Mouse (Mus musculus) embryonic facial prominence, embryonic 15.5 days (tissue): ENCODE results near the gene Mex3d. TPM values are rescaled to one million over a fixed set of nuclear protein-coding genes. Genes with fewer than 3 reads are reported as not detected.

Experiments used
- ATAC-seq: fragments of 200-750 bp; cut with Nextera tagmentation; 2 replicates; pipeline ENCODE4 v1.8.0; 2017; ENCODE audit warnings: low read depth, moderate TSS enrichment; ENCODE audit not compliant: insufficient number of reproducible peaks, low FRiP score, low TSS enrichment
- H3K27ac ChIP-seq: fragments of 300-500 bp; sonication (generic); replicated peaks from 2 replicates; pipeline ENCODE4 v1.5.1; 2015; ENCODE audit warnings: mild to moderate bottlenecking, inconsistent platforms
- H3K27me3 ChIP-seq: fragments of 300-500 bp; sonication (generic); 2 replicates; pipeline ENCODE4 v1.6.1; 2015; ENCODE audit warnings: inconsistent platforms
- H3K36me3 ChIP-seq: fragments of 300-500 bp; sonication (generic); 2 replicates; pipeline ENCODE4 v1.6.1; 2015; ENCODE audit warnings: mild to moderate bottlenecking, inconsistent platforms
- H3K4me1 ChIP-seq: fragments of 300-500 bp; sonication (generic); 2 replicates; pipeline ENCODE4 v1.6.1; 2015; ENCODE audit warnings: inconsistent platforms
- H3K4me2 ChIP-seq: fragments of 300-500 bp; sonication (generic); replicated peaks from 2 replicates; pipeline ENCODE4 v1.6.1; 2015; ENCODE audit warnings: mild to moderate bottlenecking, inconsistent platforms
- H3K4me3 ChIP-seq: fragments of 300-500 bp; sonication (generic); replicated peaks from 2 replicates; pipeline ENCODE4 v1.5.1; 2015; ENCODE audit warnings: mild to moderate bottlenecking, inconsistent platforms
- H3K9ac ChIP-seq: fragments of 300-500 bp; sonication (generic); 2 replicates; pipeline ENCODE4 v1.6.1; 2015; ENCODE audit warnings: inconsistent platforms
- H3K9me3 ChIP-seq: fragments of 300-500 bp; sonication (generic); replicated peaks from 2 replicates; pipeline ENCODE4 v1.6.1; 2016; ENCODE audit warnings: inconsistent platforms
- WGBS: fragments of 180-500 bp; shearing (Covaris S2); methylation state at CpG from one replicate; pipeline ENCODE4 v1.1.7; 2015; 5-methylcytosine and 5-hydroxymethylcytosine counted together
- polyA plus RNA-seq: library from polyadenylated mRNA; unstranded; fragments of >200 nt; fragmentation: Nextera tagmentation; extraction: Ambion mirVana; gene quantifications from 2 replicates; pipeline ENCODE4 v1.2.1, GENCODE M21; 2015

The Mex3d gene
- 7.2 and 8.4 TPM in 2 replicates for polyA plus RNA-seq

DNA sequence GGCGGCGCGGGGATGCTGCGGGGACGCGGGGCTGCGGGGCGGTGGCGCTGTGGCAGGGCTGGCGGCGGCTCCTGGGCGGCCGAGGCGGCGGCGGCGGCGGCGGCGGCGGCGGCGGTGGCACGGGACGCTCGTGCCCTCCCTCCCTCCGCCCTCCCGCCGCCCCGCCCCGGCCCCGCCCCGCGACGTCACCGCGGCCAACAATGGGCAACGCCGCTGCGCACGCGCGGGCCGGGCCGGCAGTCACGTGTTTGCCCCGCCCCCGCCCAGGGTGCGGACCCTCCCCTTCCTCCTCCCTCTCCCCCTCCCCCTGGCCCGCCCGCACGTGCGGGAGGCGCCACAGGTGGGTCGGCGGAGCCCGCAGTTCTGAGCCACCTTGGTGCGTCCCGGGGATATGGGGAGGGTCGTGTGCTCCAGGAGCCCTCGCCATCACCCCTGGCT is at the start of gene Mex3d:
Mex3d (minus strand) TSS at position 138 of the 438 bp plus-strand sequence.
- ATAC-seq, result peak; percentile 69
- peaks cover 35% of the 10 kb centered on the region for H3K36me3 ChIP-seq
- H3K9me3 ChIP-seq, result no peaks in the 10 kb centered on the region
- H3K9ac ChIP-seq, result peak within 1 kb of the TSS; percentile 74
- H3K4me2 ChIP-seq, result peak within 1 kb of the TSS; percentile 96
- peak within 1 kb of the TSS; percentile 83 for H3K27ac ChIP-seq
- no peaks in the 10 kb centered on the region for H3K27me3 ChIP-seq
- H3K4me3 ChIP-seq, result peak within 1 kb of the TSS; percentile 67
- H3K4me1 ChIP-seq, result peaks cover 44% of the 10 kb centered on the region
- WGBS, result under 1% methylated on average over 23 of the region's 61 CpGs

- 9% methylated on average over 9 of the region's 9 CpGs for WGBS
Measured at GRCm38 (mm10) chr10:80436276-80436675, 48.8 kb upstream of the Mex3d start.

DNA sequence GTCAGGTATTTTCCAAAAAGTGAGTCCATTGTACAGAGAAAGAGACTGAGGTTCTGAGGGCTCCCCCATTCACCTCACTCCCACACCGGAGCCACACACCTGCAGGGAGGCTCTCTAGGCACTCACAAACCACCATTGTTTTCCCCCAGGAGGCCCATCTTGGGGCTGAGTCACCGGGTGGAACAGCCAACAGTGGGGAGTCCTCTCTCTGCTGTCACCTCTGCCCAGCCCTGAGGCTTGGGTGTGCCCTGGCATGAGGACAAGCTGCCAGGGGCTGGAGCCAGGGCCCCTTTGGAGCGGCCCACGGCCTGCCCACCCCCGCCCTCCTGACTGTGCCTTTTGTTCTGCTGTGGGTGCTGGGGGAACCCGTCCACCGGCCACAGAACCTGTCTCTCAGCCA is 48.3 kb upstream of the Mex3d start:
- H3K27me3 ChIP-seq, result no peaks in the 10 kb centered on the region
- H3K36me3 ChIP-seq, result no peaks in the 10 kb centered on the region; the same call in 1 of the 2 replicates
- peak overlapping the region; percentile 78 for H3K27ac ChIP-seq
- no peak overlapping the region for H3K9ac ChIP-seq
- H3K4me3 ChIP-seq, result peak overlapping the region; percentile 8; the same call in 1 of the 2 replicates
- no peak for ATAC-seq
- no peak overlapping the region for H3K4me2 ChIP-seq
- no peaks in the 10 kb centered on the region for H3K9me3 ChIP-seq
- peaks cover 28% of the 10 kb centered on the region for H3K4me1 ChIP-seq
- WGBS, result 32% methylated on average over 7 of the region's 7 CpGs

More at GRCm38 (mm10) chr10:80436276-80436675, 48.8 kb upstream of the Mex3d start:
- Histone ChIP-seq H3K4me2 (no peak overlapping the region), H3K4me3 (peak overlapping the region; percentile 8), H3K27ac (peak overlapping the region; percentile 78), H3K36me3 (no peaks in the 10 kb centered on the region), H3K27me3 (no peaks in the 10 kb centered on the region), H3K9me3 (no peaks in the 10 kb centered on the region), H3K4me1 (peaks cover 23% of the 10 kb centered on the region), H3K9ac (no peak overlapping the region)
- ATAC-seq, result no peak

DNA sequence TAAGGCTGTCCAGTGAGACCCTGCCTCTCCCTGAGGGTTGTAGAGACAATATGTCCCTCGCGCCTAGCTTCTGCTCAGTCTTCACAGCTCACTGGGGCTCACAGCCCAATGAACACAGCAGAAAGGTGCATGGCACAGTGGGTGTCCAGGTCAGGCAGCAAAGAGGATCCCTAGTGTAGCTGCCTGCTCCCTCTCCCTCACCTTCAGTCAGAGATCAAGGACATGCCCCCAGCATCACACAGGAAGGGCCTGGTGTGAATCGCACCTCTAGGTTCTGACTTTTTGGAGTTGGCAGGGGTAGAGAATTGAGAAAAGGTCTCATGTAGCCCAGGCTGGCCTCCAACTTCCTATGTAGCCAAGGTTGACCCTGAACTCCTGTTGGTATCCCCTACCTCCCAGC is 47.4 kb upstream of the Mex3d start:
- H3K4me1 ChIP-seq, result peaks cover 30% of the 10 kb centered on the region
- H3K4me2 ChIP-seq, result no peak overlapping the region
- H3K36me3 ChIP-seq, result peaks cover 9% of the 10 kb centered on the region
- H3K4me3 ChIP-seq, result no peak overlapping the region
- H3K9me3 ChIP-seq, result no peaks in the 10 kb centered on the region
- H3K27ac ChIP-seq, result no peak overlapping the region
- no peak overlapping the region for H3K9ac ChIP-seq
- ATAC-seq, result no peak
- WGBS, result 77% methylated on average over 3 of the region's 3 CpGs
- H3K27me3 ChIP-seq, result no peaks in the 10 kb centered on the region

- H3K9me3 ChIP-seq, result no peaks in the 10 kb centered on the region
- 13% methylated on average over 8 of the region's 8 CpGs for WGBS
- H3K9ac ChIP-seq, result no peak overlapping the region
- peaks cover 34% of the 10 kb centered on the region for H3K4me1 ChIP-seq
- 0 out of 2 replicates have a peak overlapping the region, but pooled peaks have one; percentile 1 for H3K4me2 ChIP-seq
- peaks cover 15% of the 10 kb centered on the region for H3K36me3 ChIP-seq
- ATAC-seq, result no peak
- H3K27me3 ChIP-seq, result no peaks in the 10 kb centered on the region
- peak overlapping the region; percentile 97 for H3K4me3 ChIP-seq
- peak overlapping the region; percentile 9; the same call in 1 of the 2 replicates for H3K27ac ChIP-seq
Measured at GRCm38 (mm10) chr10:80434233-80434592, 46.8 kb upstream of the Mex3d start.

GRCm38 (mm10) chr10:80433513-80434232 is 46.2 kb upstream of the Mex3d start, which contains the start of gene Tcf3:
Tcf3 (minus strand) TSS chr10:80433647.
- Histone ChIP-seq H3K4me3 (peak within 1 kb of the TSS; percentile 97), H3K9ac (peak within 1 kb of the TSS; percentile 99), H3K4me1 (peaks cover 34% of the 10 kb centered on the region), H3K36me3 (peaks cover 20% of the 10 kb centered on the region), H3K9me3 (no peaks in the 10 kb centered on the region), H3K4me2 (peak within 1 kb of the TSS; percentile 81), H3K27me3 (no peaks in the 10 kb centered on the region), H3K27ac (peak within 1 kb of the TSS; percentile 95)
- under 1% methylated on average over 56 of the region's 61 CpGs for whole genome bisulfite sequencing
- ATAC-seq, result peak; percentile 93

GRCm38 (mm10) chr10:80432936-80433512 is 45.6 kb upstream of the Mex3d start:
- Histone ChIP-seq H3K36me3 (peaks cover 27% of the 10 kb centered on the region), H3K4me1 (peaks cover 34% of the 10 kb centered on the region), H3K4me2 (peak overlapping the region; percentile 81), H3K4me3 (peak overlapping the region; percentile 97), H3K9ac (peak overlapping the region; percentile 99), H3K9me3 (no peaks in the 10 kb centered on the region), H3K27ac (peak overlapping the region; percentile 95), H3K27me3 (no peaks in the 10 kb centered on the region)
- WGBS, result under 1% methylated on average over 54 of the region's 60 CpGs
- 0 out of 2 replicates have a peak, but pooled peaks have one; percentile 0 for ATAC-seq

DNA sequence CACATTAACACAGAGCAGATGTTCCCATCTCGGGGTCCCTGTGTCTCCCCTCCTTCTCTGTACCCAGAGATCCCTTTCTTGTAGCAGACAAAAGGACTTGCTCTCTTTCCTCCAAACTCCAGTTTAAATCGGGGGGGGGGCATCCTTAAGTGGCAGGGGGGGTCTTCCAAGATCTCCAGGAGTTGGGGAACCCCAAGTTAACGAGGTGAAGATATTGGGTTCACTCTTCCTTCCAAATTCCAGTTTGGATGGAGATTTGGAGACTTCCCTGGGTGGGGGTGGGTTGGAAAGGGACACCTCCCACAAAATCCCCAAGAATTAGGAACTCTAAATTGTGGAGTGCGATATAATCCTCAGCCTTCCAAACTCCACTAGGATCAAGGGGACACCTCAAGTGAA is 44.9 kb upstream of the Mex3d start:
- peaks cover 34% of the 10 kb centered on the region for H3K4me1 ChIP-seq
- H3K4me2 ChIP-seq, result peak overlapping the region; percentile 81
- ATAC-seq, result no peak
- H3K9me3 ChIP-seq, result no peaks in the 10 kb centered on the region
- peak overlapping the region; percentile 95 for H3K27ac ChIP-seq
- no peaks in the 10 kb centered on the region for H3K27me3 ChIP-seq
- H3K36me3 ChIP-seq, result peaks cover 33% of the 10 kb centered on the region
- peak overlapping the region; percentile 99 for H3K9ac ChIP-seq
- peak overlapping the region; percentile 97 for H3K4me3 ChIP-seq
- 0% methylated on average over 4 of the region's 4 CpGs for WGBS

GRCm38 (mm10) chr10:80431570-80432386 is 44.3 kb upstream of the Mex3d start:
- peaks cover 34% of the 10 kb centered on the region for H3K4me1 ChIP-seq
- peak overlapping the region; percentile 81 for H3K4me2 ChIP-seq
- WGBS, result 14% methylated on average over 16 of the region's 16 CpGs
- no peak for ATAC-seq
- H3K9ac ChIP-seq, result peak overlapping the region; percentile 99
- no peaks in the 10 kb centered on the region for H3K9me3 ChIP-seq
- H3K4me3 ChIP-seq, result peak overlapping the region; percentile 97
- peak overlapping the region; percentile 95 for H3K27ac ChIP-seq
- H3K27me3 ChIP-seq, result no peaks in the 10 kb centered on the region
- peaks cover 39% of the 10 kb centered on the region for H3K36me3 ChIP-seq

- H3K27me3 ChIP-seq, result no peaks in the 10 kb centered on the region
- WGBS, result 74% methylated on average over 6 of the region's 8 CpGs
- H3K4me3 ChIP-seq, result 0 out of 2 replicates have a peak overlapping the region, but pooled peaks have one; percentile 1
- H3K9me3 ChIP-seq, result 0 out of 2 replicates have a peak, but pooled peaks cover under 1% of the 10 kb centered on the region
- H3K4me2 ChIP-seq, result no peak overlapping the region
- peaks cover 25% of the 10 kb centered on the region for H3K4me1 ChIP-seq
- no peak for ATAC-seq
- no peak overlapping the region for H3K27ac ChIP-seq
- H3K9ac ChIP-seq, result no peak overlapping the region
- H3K36me3 ChIP-seq, result peaks cover 52% of the 10 kb centered on the region
Measured at GRCm38 (mm10) chr10:80430375-80430980, 43.0 kb upstream of the Mex3d start.
